Mouse (Mus musculus) gastrocnemius, adult 18-20 months (tissue): ENCODE data around the gene Strip1. TPM values are rescaled to one million over a fixed set of nuclear protein-coding genes. Genes with fewer than 3 reads are reported as not detected.

Experiments used
- DNase-seq: peaks from one replicate; pipeline ENCODE4 v3.0.0; 2021; ENCODE audit warnings: low spot score
- total RNA-seq, 2 experiments: library from RNA; stranded (reverse); gene quantifications; 2 replicates each; pipeline ENCODE4 v1.2.3; 2021

Strip1 gene
- total RNA-seq, 2 experiments from 2014 or later = 15.1 to 17.9 TPM

DNA sequence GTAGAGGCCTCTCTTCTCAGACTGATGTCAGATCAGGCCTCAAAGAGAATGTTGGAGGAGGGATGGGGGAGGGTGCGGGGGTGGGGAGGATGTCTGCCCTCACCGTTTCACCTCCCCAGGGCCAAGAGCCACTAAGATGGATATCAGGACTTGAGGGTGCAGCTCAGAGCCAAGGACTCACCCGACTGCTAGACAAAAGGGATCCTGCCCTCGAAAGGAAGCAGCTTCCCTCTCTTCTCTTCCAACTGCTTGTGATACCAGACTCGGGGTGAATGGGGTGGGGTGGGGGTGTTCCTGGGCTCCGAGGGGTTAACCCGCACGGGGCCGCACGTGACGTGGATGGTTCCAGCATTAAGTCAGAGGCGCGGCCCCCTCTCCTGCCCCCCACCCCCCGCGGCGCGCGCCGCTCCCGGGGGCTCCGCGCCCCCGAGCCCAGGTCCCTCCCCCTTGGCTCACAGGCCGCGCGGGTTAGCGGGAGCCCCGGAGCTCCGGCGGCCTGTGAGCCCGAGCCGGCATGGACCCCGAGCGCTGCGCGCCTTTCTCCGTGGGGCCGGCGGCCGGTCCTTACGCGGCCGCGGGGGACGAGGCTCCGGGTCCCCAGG lies 36.7 kb downstream of the Strip1 start, which contains the start of gene Alx3:
Gene Alx3, plus strand, starts transcription at position 370 of the 602 bp plus-strand sequence.
- DNase-seq = no peak

DNA sequence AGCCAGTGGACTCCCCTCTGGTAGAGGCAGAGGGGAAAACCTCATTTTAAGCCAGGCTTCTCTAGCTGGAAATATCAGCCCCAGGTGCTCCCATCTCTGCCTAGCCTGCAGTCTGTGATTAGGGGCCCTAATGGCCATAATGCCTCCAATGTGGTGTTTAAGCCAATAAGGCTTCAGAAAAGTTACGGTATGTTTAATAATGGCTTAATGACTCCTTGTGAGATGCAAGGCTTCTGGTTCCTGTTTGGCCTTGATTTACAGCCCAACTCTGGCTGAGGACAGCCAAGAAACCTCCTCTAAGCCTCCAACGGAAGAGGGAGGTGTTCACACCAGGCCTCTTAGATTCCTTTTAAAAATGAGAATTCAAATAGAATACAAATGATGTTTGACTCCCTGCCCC lies 37.9 kb downstream of the Strip1 start:
- DNase-seq = no peak

DNA sequence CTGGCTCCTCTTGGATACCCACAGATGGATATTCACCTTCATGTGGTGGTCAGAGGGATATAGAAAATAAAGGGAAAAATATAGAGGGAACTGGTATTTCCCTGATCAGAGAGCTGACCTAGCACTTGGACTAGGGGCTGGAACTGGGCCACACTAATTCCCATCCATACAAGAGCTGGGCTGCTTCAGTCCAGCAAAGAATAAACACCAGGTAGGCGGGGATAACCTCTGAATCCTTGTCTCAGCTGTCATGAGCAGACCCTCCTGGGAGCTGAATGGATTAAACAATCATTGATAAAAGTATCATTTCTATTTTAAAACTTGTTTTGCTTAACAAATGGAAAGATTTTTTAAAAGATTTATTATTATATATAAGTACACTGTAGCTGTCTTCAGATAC lies 39.9 kb downstream of the Strip1 start:
- no peak for DNase-seq

DNA sequence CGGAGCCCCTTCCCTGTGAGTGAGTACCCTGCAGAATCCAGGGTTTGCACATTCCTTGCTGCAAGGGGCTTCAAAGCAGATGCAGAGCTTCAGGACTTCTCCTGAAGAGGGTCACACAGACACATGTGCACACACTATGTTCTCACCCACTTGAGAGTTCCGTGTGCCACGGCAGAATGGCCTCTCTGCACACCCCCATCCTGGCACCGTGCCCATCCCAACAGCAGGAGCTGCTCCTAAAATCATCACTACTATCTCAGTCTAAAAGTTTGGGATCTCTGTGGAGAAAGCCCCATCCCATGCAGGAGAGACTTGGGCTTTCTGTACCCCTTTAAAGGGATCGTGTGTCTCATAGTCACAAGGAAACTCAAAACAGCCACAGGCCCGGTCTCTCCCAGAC lies 45.0 kb downstream of the Strip1 start:
- no peak for DNase-seq

DNA sequence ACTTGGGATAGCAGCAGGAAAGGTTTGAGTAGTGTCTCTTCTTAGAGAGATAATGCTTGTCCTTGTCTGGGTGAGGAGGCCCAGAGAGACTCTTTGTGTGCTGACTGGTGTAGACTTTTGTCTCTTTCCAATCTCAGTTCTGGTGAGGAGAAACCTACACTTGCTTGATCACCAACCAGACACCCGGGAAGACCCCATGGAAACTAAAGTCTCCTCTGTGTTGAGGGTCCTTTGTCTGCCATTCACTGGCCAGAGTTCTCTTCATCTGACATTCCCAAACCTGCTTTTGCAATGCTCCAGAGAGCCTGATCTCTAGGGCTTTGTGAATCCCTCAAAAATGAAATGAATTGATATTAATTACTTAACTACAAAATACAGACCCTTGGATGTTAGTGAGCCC lies 47.6 kb downstream of the Strip1 start:
- no peak for DNase-seq

DNA sequence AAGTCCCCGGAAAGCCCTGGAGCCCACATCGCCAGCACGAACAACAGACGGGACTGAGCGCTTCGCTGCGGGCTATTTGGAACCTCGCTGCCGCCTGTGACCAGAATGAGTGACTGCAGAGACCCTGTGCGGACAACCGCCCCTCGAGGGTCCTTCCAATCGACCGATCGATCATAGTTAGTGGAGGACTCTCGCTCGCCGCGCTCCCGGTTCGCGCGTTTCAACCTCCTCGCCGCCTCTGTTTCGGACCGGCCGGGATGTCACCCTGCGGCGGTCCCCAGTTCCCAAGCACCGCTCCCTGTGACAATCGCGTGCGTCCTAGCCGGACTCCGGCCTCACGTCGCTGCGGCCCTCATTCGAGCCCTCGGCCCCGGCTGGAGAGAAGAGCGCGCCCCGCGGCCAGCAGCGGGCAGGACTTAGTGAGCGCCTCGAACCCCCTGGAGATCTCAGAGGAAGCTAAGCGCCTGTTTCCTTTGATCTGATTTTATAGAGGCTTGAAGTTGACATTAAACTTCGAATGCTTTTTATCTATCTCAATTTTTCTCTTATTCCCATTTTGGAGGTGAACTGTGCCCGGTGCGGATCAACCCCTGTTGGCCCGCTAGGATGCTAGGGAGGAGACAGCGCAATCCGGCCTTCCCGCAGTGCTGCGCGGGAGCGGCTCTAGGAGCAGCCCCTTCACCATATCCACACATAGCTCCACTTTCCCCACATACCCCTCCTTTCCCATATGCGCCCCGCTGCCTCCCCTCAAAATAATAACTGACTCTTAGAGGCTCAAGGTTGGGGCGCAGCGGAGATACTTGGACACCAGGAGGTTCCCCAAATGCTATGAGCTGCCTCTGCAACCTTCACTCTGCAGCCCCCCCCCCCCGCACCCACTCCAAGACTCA lies 48.4 kb downstream of the Strip1 start:
- no peak for DNase-seq

DNA sequence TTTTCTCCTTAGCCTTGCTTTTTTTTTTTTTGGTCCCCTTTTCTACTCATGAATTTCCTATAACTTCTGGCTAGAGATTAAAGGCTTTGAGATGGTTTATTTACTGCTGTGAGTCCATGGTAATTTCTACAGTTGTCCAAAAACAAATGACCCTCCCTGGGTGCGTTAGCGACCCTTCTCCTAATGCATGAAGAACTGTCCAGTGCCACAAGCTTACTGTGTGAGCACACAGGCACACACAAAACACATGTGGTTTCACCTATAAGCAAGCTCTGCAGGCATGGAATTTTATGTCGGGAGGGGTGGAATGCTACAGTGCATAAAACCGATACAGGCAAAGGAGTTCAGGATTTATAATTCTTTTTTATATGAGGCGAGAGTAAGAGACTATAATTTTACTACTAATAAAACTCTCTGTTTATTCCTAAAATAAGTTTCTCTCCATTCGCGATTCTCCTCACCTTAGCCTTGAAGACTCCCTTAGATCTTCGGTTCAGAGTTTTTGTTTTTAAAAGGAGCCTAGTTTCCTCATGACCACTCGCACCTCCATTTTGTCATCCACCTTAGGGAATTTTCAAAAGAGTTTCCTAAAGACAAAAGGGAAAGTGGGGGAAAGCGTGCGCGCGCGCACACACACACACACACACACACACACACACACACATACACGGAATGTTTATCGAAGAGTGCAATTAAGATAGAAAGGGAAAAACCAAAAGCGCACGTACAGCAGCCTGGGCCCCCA lies 49.2 kb downstream of the Strip1 start:
- DNase-seq = no peak

DNA sequence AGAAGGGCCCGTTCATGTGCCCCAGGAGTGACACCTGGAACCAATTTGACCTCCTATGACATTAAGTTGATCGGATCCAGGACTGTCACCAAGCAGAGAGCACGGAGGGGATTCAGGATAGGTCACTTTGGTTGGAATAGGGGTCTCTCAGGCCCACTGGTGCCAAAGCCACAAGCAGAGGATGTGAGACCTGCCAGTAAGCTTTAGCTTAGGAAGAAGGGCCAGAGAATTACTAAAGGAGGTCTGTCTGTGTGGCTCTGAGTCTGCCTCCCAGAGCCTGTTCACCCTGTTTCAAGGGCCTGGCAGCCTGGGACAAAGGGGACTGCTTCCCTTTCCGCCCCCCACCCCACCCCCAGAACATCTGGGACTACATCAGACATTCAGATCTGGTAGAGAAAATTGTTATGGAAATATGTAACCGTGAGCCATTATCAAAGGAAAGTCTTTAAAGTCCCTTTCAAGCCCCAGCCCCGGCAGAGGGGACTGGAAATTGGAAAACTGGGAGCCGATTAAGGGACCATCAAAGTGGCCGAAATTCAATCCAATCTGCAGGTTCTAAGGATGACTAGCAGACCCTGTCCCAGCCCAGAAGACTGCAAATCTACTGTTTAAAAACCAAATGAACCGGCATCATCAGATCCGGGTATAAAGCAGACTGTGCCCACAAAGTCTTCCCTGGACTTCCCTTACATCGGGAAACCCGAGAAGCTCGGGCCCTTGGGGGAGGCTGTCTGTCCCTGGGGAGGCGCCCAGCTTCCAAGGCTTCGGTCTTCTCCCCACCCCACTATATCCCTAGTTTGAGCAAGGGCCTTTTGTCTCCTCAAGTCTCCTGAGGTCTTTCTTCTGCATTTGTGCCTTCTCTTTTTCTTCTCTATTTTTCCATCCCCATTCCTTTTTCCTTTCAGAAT lies 50.1 kb downstream of the Strip1 start:
- no peak for DNase-seq

DNA sequence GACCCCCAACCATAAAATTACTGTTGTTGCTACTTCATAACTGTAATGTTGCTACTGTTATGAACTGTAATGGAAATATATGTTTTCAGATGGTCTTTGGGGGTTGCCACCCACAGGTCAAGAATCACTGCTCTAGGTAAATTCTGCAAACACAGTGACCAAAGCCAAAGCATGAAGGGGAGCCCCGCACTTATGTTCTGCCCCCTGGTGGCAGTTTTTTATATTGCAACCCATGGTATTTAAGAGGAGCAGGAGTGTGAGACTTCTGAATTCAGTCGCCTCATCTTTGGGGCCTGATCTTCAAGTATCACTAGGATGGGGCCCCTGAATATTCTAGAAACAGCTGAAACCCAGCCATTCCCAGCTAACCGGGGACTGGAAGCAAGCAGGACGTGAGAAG lies 52.0 kb downstream of the Strip1 start:
- DNase-seq = peak; percentile 67

DNA sequence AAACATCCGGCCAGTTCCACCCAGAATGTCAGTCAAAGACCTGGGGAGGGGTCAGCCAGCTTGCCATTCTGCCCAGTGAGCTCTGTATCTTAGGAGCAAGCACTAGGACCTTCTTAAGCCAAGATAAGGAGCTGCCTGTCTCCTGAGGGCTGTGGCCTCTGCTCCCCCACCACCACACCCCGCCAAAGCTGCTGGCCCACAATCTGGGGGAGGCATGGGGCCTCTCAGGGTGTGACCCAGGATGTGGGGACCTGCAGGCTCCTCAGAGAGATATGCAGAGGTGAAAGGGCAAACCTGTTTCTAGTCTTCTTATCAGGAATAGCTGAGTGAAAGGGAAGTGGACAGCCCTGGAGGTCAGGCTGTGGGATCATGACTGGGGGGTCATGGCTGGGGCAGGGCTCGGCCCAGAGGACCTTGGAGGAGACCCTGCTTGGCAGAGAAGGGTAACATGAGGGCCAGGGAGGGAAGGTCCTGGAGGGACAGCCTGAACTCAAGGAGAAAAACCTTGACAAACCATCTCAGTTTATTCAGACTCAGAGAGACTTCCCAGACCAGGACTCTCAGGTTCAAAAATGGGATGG lies 53.6 kb downstream of the Strip1 start:
- DNase-seq = no peak

DNA sequence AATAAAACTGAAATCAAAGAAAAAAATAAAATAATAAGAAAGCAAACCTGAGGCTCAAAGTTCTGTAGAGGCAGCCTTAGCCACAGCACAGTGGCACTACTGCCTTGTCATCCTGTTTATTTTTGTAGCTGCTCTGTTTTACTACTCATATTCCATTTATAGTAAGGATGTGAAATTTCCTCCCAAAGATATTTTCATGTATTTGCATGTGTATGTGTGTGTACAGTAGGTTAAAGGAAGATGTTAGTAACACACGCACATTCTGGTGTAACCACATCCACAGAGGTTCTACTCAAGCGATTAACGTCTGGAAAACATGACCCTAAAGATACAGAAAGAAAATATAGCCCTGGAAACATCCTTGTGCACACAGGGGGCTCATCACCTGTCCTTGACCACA lies 54.7 kb downstream of the Strip1 start:
- DNase-seq = no peak

DNA sequence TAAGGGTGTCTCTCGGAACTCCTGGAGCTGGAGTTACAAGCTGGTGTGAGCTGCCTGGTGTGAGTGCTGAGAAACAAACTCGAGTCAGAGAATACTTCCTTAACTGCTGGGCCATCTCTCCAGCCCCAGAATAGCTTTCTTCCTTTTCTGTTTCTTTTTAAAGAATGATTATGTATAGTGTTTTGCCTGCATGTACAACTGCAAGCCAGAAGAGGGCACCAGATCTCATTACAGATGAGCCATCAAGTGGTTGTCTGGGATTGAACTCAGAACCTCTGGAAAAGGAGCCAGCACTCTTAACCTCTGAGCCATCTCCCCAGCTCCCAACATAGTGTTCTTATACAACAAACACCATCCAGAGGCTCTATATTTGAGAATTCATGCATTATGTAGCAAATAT lies 60.3 kb downstream of the Strip1 start:
- DNase-seq = no peak

DNA sequence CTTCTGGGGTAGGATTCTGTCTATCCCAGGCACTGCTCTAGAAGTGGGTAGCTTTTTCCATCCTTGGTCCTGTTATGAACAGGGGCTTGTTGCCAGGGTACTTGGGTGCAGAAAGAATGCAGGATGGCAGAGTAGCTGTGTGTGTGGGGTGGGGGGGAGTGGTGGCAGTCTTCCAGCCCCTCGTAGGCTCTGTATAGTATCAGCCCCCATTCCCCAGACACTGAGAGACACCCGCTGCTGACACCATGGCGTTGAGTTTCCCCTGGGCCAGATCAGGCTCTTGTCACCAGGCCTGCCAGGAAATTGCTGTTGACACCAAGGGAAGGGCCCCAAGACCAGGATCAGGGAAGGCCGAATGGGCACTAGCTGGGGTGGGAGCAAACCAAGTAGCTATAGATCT lies 62.8 kb downstream of the Strip1 start:
- DNase-seq = no peak

DNA sequence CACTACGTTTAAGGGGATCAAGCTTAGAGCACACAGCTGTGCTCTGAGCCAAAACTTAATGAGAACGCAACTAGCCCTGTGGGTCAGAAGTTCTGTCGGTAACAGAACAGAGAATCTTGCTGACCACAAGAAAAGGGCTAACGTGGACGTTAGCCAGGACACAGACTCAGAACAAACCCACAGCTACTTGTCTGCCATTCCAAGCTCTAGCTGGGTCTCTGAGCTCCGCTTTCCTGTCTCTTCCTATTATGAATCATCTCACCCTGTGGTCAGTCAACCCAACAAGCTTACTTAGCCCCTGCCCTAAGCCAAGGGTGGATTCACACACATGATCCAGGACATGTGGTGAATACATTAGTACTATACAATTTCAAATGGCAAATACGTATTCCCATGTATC lies 63.7 kb downstream of the Strip1 start:
- no peak for DNase-seq

DNA sequence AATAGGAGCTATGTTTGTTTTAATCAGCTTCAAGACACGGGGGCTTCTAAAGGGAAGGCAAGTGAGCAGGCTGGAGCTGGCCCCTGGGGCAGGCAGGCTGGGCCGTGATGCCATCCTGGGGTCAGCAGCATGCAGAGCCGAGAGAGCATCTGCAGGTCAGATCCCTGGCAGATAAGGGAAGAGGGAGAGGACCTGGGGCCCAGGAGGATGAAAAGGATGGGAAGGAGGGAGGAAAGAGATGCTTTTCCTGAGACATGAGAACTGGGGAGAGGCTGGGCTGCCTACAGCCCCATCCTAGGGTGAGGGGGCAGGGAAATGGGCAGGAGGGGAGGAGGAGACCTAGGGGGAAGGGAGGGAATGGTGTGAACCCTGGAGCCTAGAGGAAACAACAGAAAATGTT lies 66.2 kb downstream of the Strip1 start:
- no peak for DNase-seq

DNA sequence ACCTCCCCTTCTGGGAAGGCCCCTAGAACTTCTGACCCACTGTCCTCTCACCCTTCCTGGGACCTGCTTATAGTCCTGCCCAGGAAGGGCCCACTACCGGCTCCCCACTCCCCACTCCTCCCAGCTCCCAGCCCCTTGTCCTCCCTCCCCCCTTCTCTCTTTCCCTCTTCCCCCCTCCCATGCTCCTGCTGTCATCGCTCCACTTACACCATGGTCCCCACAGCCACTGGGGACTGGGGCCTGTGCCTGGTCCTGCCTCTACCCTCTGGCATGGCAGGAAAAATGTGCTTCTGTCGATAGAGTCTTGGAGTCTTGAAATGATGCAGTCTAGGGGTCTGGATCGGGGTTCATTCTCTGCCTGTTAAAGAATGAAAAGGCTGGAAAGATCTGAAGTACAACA lies 67.6 kb downstream of the Strip1 start:
- DNase-seq = no peak

DNA sequence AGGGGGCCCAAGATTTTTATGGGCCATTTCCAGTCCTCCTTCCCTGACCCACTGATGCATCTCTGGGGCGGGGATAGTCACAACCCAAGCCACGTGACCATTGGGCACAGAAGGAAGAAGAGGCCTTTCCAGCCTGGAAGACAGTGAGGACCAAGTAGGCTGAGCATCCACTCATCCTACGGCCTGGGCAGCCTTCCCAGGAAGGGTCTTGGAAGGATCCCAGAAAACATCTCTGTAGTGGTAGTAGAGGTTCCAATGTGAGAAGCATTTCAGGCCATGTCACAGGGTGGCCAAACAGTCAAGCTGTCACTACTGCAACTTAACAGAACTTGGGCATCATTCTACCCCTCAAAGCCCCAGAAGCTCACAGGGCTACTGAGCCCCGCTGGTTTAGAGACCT lies 68.9 kb downstream of the Strip1 start:
- DNase-seq = no peak
